Mouse (Mus musculus): ENCODE data around the gene Kcnmb2. TPM values are rescaled to one million over a fixed set of nuclear protein-coding genes. Genes with fewer than 3 reads are reported as not detected.

The Kcnmb2 gene
- polyA plus RNA-seq, 1 experiment from 2014 or later: 14.0 TPM

GRCm38 (mm10) chr3:32185855-32186522, 283.7 kb downstream of the Kcnmb2 start:
- H3K4me1 ChIP-seq: peaks cover 10% of the 10 kb centered on the region
- H3K27ac ChIP-seq: no peak overlapping the region
- H3K9me3 ChIP-seq: no peaks in the 10 kb centered on the region
- WGBS: 66% methylated on average over 2 of the region's 2 CpGs
- no peak for ATAC-seq (replicated peaks)
- H3K4me2 ChIP-seq: no peak overlapping the region
- no peak overlapping the region for H3K9ac ChIP-seq
- H3K4me3 ChIP-seq: no peak overlapping the region
- H3K36me3 ChIP-seq (replicated peaks): no peaks in the 10 kb centered on the region
- no peaks in the 10 kb centered on the region for H3K27me3 ChIP-seq (replicated peaks)

- Histone ChIP-seq H3K27ac (no peak overlapping the region), H3K9ac (no peak overlapping the region), H3K27me3 (replicated peaks) (no peaks in the 10 kb centered on the region), H3K4me1 (peaks cover 10% of the 10 kb centered on the region), H3K36me3 (replicated peaks) (no peaks in the 10 kb centered on the region), H3K4me2 (no peak overlapping the region), H3K4me3 (no peak overlapping the region), H3K9me3 (no peaks in the 10 kb centered on the region)
- WGBS: 32% methylated on average over 5 of the region's 5 CpGs
- ATAC-seq (replicated peaks): no peak
Observed at GRCm38 (mm10) chr3:32188521-32188920, 286.2 kb downstream of the Kcnmb2 start.

DNA sequence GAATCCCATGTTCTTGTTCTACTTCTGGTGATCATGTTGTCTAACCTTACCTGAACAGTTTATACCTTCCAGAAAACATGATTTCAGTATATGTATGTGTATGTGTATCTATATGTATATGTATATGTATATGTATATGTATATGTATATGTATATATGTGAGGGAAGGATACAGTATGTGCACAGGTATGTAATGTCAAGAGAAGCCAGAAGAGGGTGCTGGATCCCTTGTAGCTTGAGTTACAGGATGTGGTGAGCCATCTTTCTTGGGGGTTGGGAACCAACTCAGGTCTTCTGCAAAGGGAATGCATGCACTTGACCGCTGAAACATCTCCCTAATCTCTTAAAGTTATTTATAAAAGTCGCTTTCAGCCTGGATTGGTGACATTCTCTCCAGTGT, 286.6 kb downstream of the Kcnmb2 start:
- no peak for ATAC-seq (replicated peaks)
- Histone ChIP-seq H3K9me3 (no peaks in the 10 kb centered on the region), H3K4me2 (no peak overlapping the region), H3K9ac (no peak overlapping the region), H3K4me3 (no peak overlapping the region), H3K4me1 (peaks cover 10% of the 10 kb centered on the region), H3K27ac (no peak overlapping the region), H3K27me3 (replicated peaks) (no peaks in the 10 kb centered on the region), H3K36me3 (replicated peaks) (no peaks in the 10 kb centered on the region)
- 89% methylated on average over 2 of the region's 2 CpGs for WGBS

DNA sequence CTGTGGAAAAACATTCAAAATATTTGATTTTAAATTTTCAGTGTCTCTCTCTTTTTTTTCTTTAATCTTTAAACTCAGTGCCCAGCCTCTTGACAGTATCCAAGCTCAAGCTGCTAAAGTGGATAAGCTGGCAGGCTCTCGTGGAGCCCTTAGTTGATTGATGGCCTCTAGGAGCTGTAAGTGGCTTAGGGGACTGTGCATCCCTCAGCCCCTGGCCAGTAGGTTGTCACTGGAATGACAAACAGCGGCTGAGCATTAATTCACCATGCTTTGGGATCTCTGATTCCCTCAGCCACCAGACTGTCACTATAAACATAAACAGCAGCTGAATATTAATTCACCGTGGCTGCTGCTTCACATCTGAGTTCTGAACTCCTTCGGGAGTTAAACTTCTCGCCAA, 287.6 kb downstream of the Kcnmb2 start:
- H3K4me1 ChIP-seq: peaks cover 10% of the 10 kb centered on the region
- H3K36me3 ChIP-seq (replicated peaks): no peaks in the 10 kb centered on the region
- H3K9ac ChIP-seq: no peak overlapping the region
- no peak overlapping the region for H3K4me3 ChIP-seq
- H3K27me3 ChIP-seq (replicated peaks): no peaks in the 10 kb centered on the region
- 35% methylated on average over 5 of the region's 5 CpGs for WGBS
- ATAC-seq (replicated peaks): peak; percentile 78
- no peaks in the 10 kb centered on the region for H3K9me3 ChIP-seq
- peak overlapping the region; percentile 66 for H3K27ac ChIP-seq
- H3K4me2 ChIP-seq: no peak overlapping the region

GRCm38 (mm10) chr3:32194014-32194413, 291.7 kb downstream of the Kcnmb2 start:
- Histone ChIP-seq H3K4me1 (peaks cover 10% of the 10 kb centered on the region), H3K4me3 (no peak overlapping the region), H3K9me3 (no peaks in the 10 kb centered on the region), H3K27ac (no peak overlapping the region), H3K9ac (no peak overlapping the region), H3K36me3 (replicated peaks) (no peaks in the 10 kb centered on the region), H3K27me3 (replicated peaks) (no peaks in the 10 kb centered on the region), H3K4me2 (no peak overlapping the region)
- 87% methylated on average over 5 of the region's 5 CpGs for WGBS
- ATAC-seq (replicated peaks): no peak

- Histone ChIP-seq H3K4me1 (no peaks in the 10 kb centered on the region), H3K27me3 (replicated peaks) (no peaks in the 10 kb centered on the region), H3K9ac (no peak overlapping the region), H3K36me3 (replicated peaks) (no peaks in the 10 kb centered on the region), H3K4me2 (no peak overlapping the region), H3K27ac (no peak overlapping the region), H3K4me3 (no peak overlapping the region), H3K9me3 (no peaks in the 10 kb centered on the region)
- WGBS: 66% methylated on average over 2 of the region's 2 CpGs
- no peak for ATAC-seq (replicated peaks)
Observed at GRCm38 (mm10) chr3:32226755-32227154, 324.4 kb downstream of the Kcnmb2 start.

DNA sequence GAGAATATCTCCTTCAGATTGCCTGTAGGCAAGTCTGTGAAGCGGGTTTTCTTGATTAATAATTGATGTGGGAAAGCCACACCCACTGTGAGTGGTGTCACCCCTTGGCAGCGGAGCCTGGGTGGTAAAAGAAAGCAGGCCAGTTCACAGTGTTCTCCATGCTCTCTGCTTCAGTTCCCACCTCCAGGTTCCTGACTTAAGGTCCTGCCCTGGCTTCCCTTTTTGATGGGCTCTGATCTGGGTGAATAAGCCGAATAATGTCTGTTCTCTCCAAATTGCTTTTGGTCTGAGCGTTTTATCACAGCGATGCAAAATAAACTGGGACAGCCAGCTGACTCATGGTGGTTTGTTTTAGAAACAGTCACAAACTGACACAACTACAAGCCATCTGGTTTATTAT, 334.5 kb downstream of the Kcnmb2 start:
- H3K9ac ChIP-seq: no peak overlapping the region
- no peak overlapping the region for H3K4me3 ChIP-seq
- no peak overlapping the region for H3K4me2 ChIP-seq
- H3K27ac ChIP-seq: no peak overlapping the region
- no peaks in the 10 kb centered on the region for H3K27me3 ChIP-seq (replicated peaks)
- no peaks in the 10 kb centered on the region for H3K9me3 ChIP-seq
- H3K36me3 ChIP-seq (replicated peaks): no peaks in the 10 kb centered on the region
- no peak for ATAC-seq (replicated peaks)
- H3K4me1 ChIP-seq: no peaks in the 10 kb centered on the region
- 85% methylated on average over 5 of the region's 5 CpGs for WGBS
